Mouse (Mus musculus) heart, postnatal 0 days (tissue): ENCODE data around the gene Samd4. TPM values are rescaled to one million over a fixed set of nuclear protein-coding genes. Genes with fewer than 3 reads are reported as not detected.

Source experiments
- ATAC-seq: fragments of 200-750 bp; cut with Nextera tagmentation; 2 replicates; pipeline ENCODE4 v1.8.0; 2017; ENCODE audit warnings: low read depth, moderate number of reproducible peaks, moderate library complexity; ENCODE audit not compliant: insufficient read depth
- DNase-seq: peaks from one replicate; pipeline ENCODE4 v3.0.0-alpha.2; 2016; ENCODE audit warnings: low spot score
- H3K27ac ChIP-seq: fragments of 300-500 bp; sonication (generic); 2 replicates; pipeline ENCODE4 v1.5.1; 2014; ENCODE audit warnings: low read depth, mild to moderate bottlenecking
- H3K27me3 ChIP-seq: fragments of 300-500 bp; sonication (generic); 2 replicates; pipeline ENCODE4 v1.6.1; 2014; ENCODE audit warnings: low read length, mixed read lengths; ENCODE audit not compliant: control insufficient read depth, insufficient read depth
- H3K36me3 ChIP-seq: fragments of 300-500 bp; sonication (generic); replicated peaks from 2 replicates; pipeline ENCODE4 v1.6.1; 2014; ENCODE audit warnings: low read length, mixed read lengths; ENCODE audit not compliant: control insufficient read depth, insufficient read depth
- H3K4me1 ChIP-seq: fragments of 300-500 bp; sonication (generic); 2 replicates; pipeline ENCODE4 v1.6.1; 2014; ENCODE audit warnings: antibody characterized with exemption; ENCODE audit not compliant: control insufficient read depth, insufficient read depth
- H3K4me2 ChIP-seq: fragments of 300-500 bp; sonication (generic); 2 replicates; pipeline ENCODE4 v1.6.1; 2014; ENCODE audit warnings: low read depth, mild to moderate bottlenecking, low read length, moderate library complexity
- H3K4me3 ChIP-seq: fragments of 300-500 bp; sonication (generic); 2 replicates; pipeline ENCODE4 v1.5.1; 2014; ENCODE audit warnings: low read depth, low read length
- H3K9ac ChIP-seq: fragments of 300-500 bp; sonication (generic); replicated peaks from 2 replicates; pipeline ENCODE4 v1.6.1; 2014; ENCODE audit warnings: low read depth, low read length, mixed read lengths
- H3K9me3 ChIP-seq: fragments of 300-500 bp; sonication (generic); replicated peaks from 2 replicates; pipeline ENCODE4 v1.6.1; 2016; ENCODE audit warnings: low read length; ENCODE audit not compliant: control insufficient read depth
- CTCF ChIP-seq: IDR thresholded peaks from 2 replicates; pipeline ENCODE4 v1.5.1; 2016; ENCODE audit warnings: antibody characterized with exemption, control low read depth, low read depth
- EP300 ChIP-seq: IDR thresholded peaks from 2 replicates; pipeline ENCODE4 v1.6.1; 2016; ENCODE audit warnings: antibody characterized with exemption, low read depth
- WGBS: fragments of 180-500 bp; shearing (Covaris S2); extraction: QIAGEN DNeasy Blood & Tissue Kit; methylation state at CpG from one replicate; pipeline ENCODE4 v1.1.7; 2014; 5-methylcytosine and 5-hydroxymethylcytosine counted together
- polyA plus RNA-seq: library from polyadenylated mRNA; unstranded; fragments of >200 nt; fragmentation: Nextera tagmentation; extraction: Ambion mirVana; gene quantifications from 2 replicates; pipeline ENCODE4 v1.2.1, GENCODE M21; 2015
- total RNA-seq: library from RNA; depleted of rRNA; stranded (reverse); fragments of >200 nt; gene quantifications from 2 replicates; pipeline ENCODE4 v1.2.3, GENCODE M21; 2014; ENCODE audit warnings: low replicate concordance

Samd4 gene
- total and polyA plus RNA-seq, 2 experiments from 2014 or later = 12.5 to 53.8 TPM

- no peak for DNase-seq
- H3K4me3 ChIP-seq = no peak overlapping the region
- peaks cover 55% of the 10 kb centered on the region for H3K4me1 ChIP-seq
- no peaks in the 10 kb centered on the region for H3K36me3 ChIP-seq
- WGBS = 63% methylated on average over 5 of the region's 5 CpGs
- H3K27me3 ChIP-seq = no peaks in the 10 kb centered on the region
- no peak for TF ChIP-seq EP300
- no peak for TF ChIP-seq CTCF
- no peak overlapping the region for H3K9ac ChIP-seq
- no peak for ATAC-seq
- H3K4me2 ChIP-seq = no peak overlapping the region
- no peaks in the 10 kb centered on the region for H3K9me3 ChIP-seq
- no peak overlapping the region for H3K27ac ChIP-seq
Observed at GRCm38 (mm10) chr14:46920496-46920895, 37.8 kb downstream of the Samd4 start.

DNA sequence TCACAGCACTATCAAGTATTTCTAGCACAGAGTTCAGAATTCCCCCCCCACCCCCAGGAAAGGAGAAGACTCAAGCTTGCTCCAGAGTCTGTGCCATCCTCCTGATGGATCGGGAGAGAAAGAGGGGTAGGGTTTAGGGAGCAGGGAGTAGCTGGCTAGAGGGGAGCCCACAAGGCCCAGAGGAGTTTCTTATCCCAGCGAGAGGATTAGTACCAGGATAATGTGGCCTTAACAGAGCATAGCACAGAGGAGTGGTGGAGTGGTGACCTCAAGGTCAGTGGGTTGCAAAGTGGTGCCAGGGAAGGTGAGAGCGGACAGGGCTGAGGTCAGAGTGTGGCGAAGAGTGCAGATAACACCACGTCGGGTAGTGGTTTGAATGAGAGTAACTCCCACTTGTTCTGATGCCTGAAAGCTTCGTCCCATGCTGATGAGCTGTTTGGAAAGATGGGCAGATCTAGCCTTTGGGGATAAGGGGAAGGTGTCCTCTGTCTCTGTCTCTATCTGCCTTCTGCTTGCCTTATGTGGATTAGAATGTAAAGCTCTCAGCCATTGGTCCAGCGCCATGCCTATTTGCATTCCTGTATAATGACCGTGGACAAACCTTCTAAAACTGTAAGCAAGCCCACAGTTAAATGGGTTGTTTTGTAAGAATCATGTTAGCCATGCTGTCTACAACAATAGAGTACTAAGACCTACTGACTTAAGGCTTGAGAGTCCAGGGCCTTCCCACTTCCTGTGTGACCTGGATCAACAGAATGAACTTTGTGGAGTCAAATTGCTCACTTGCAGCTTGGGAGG, 38.7 kb downstream of the Samd4 start:
- Histone ChIP-seq H3K4me3 (no peak overlapping the region), H3K9ac (no peak overlapping the region), H3K9me3 (no peaks in the 10 kb centered on the region), H3K4me1 (peaks cover 46% of the 10 kb centered on the region), H3K36me3 (no peaks in the 10 kb centered on the region), H3K27me3 (no peaks in the 10 kb centered on the region), H3K4me2 (no peak overlapping the region), H3K27ac (no peak overlapping the region)
- WGBS = 51% methylated on average over 9 of the region's 9 CpGs
- peak; percentile 40; the same call in 1 of the 2 replicates for ATAC-seq
- no peak for TF ChIP-seq EP300
- TF ChIP-seq CTCF = no peak
- DNase-seq = no peak

- Histone ChIP-seq H3K36me3 (peaks cover 6% of the 10 kb centered on the region; the same call in 1 of the 2 replicates), H3K9ac (no peak overlapping the region), H3K4me1 (peaks cover 40% of the 10 kb centered on the region), H3K27me3 (no peaks in the 10 kb centered on the region), H3K9me3 (no peaks in the 10 kb centered on the region), H3K27ac (peak overlapping the region; percentile 81), H3K4me3 (no peak overlapping the region), H3K4me2 (no peak overlapping the region)
- ATAC-seq = peak; percentile 50; the same call in 1 of the 2 replicates
- TF ChIP-seq CTCF = no peak
- no peak for TF ChIP-seq EP300
- WGBS = 21% methylated on average over 10 of the region's 10 CpGs
- peak; percentile 39 for DNase-seq
Observed at GRCm38 (mm10) chr14:46923931-46924330, 41.3 kb downstream of the Samd4 start.

- Histone ChIP-seq H3K9me3 (no peaks in the 10 kb centered on the region), H3K27me3 (no peaks in the 10 kb centered on the region), H3K4me2 (no peak overlapping the region), H3K9ac (no peak overlapping the region), H3K36me3 (peaks cover 6% of the 10 kb centered on the region; the same call in 1 of the 2 replicates), H3K4me1 (peaks cover 40% of the 10 kb centered on the region), H3K27ac (peak overlapping the region; percentile 81), H3K4me3 (no peak overlapping the region)
- DNase-seq (no peak), ATAC-seq (no peak)
- TF ChIP-seq EP300 (no peak), CTCF (no peak)
- WGBS = 72% methylated on average over 5 of the region's 5 CpGs
Observed at GRCm38 (mm10) chr14:46924422-46924821, 41.8 kb downstream of the Samd4 start.

DNA sequence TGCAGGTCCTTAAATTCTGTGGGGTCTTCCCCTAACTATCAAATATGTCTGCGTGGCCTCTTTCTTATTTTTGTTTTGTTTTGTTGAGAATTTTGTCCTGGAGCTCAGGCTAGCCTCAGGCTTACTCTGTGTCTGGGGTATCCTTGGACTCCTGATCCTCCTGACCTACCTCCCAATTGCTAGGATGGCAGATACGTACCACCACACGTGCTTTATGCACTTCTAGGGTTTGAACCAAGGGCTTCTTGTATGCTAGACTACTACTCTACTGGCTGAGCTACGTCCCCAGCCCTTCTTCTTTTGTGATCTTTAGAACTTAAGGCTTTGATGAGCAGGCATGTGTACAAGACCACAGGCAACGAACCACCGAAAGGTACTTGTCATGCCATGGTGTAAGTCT, 45.9 kb downstream of the Samd4 start:
- Histone ChIP-seq H3K4me2 (no peak overlapping the region), H3K9ac (no peak overlapping the region), H3K36me3 (peaks cover 6% of the 10 kb centered on the region; the same call in 1 of the 2 replicates), H3K27me3 (no peaks in the 10 kb centered on the region), H3K4me3 (no peak overlapping the region), H3K9me3 (no peaks in the 10 kb centered on the region), H3K4me1 (peaks cover 20% of the 10 kb centered on the region), H3K27ac (no peak overlapping the region)
- 93% methylated on average over 6 of the region's 6 CpGs for WGBS
- no peak for DNase-seq
- no peak for ATAC-seq
- TF ChIP-seq CTCF (no peak), EP300 (no peak)
